Mouse (Mus musculus) spleen, postnatal 4 days (tissue): ENCODE data around the gene Dlg1.
"Not testable (repeated sequence)": the region's sequence is repeated elsewhere in the genome, so short reads cannot be mapped to it uniquely, and the experiment has no call there.

Source experiments
- DNase-seq, 2 experiments: peaks; one replicate each; pipeline ENCODE4 v3.0.0; 2022; ENCODE audit warnings: low spot score in 2 of 2

Gene Dlg1

GRCm38 (mm10) chr16:31655531-31655930 is 7.7 kb upstream of the Dlg1 start:
- DNase-seq = no peak

- no peak for DNase-seq
Observed at GRCm38 (mm10) chr16:31657502-31657901, 5.7 kb upstream of the Dlg1 start.

- DNase-seq = no peak
Observed at GRCm38 (mm10) chr16:31658539-31659334, 4.5 kb upstream of the Dlg1 start.

DNA sequence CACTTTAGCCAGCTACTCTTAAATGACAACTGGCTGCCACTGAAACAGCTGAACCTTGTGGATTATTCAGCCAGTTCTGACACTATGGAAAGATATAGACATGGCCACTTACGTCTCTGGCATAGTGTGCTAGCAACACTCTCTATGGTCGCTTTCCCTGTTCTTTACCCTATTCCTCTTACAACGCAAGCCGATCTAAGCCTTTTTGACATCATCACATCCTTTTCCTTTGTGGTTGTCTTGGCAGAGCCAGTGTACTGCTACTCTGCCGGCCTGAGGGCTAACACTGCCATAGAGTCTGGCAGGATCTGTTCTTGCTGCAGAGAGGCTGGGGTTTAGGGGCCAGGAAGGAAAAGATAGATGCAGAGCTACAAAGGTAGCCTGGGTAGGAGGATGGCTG is 3.8 kb upstream of the Dlg1 start:
- no peak for DNase-seq

GRCm38 (mm10) chr16:31662556-31663378 is 476 bp upstream of the Dlg1 start:
- DNase-seq = no peak

DNA sequence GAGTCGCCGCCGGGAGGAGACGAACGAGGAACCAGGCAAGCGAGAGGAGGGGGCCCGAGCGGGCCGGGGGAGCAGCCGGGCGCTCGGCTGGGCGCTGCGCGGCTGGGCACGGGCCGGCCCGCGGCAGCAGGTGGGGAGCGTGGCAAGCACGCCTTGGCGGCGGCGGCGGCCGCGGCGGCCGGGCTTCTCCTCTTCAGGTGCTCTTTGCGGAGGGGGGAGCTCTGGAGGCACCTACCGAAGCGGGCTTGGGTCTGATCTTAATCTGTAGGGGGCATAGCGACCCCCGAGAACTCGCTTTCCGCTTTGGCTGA is 999 bp downstream of the Dlg1 start:
- DNase-seq = no peak

GRCm38 (mm10) chr16:31672202-31672601 is 9.0 kb downstream of the Dlg1 start:
- no peak for DNase-seq

DNA sequence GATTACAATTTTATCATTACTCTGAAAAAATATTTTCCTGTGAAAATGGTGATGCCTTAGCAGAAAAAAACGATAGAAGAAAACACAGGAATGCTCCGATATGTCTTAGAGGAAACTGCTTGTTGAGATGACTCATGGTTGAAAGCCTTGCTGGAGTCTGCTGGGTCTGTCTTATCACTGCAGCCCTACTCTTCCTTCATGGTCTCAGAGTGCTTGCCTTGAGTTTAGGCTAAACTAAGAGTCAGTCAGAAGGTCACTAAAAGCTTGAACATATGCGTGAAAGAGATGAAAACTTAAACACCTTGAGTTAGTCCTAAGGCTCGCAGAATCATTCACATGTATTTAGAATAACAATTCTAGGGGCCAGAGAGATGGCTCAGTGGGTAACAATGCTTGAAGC is 14.2 kb downstream of the Dlg1 start:
- DNase-seq = no peak

GRCm38 (mm10) chr16:31682291-31682690 is 19.0 kb downstream of the Dlg1 start:
- no peak for DNase-seq

- DNase-seq = no peak
Observed at GRCm38 (mm10) chr16:31683670-31684430, 20.6 kb downstream of the Dlg1 start.

- DNase-seq = no peak
Observed at GRCm38 (mm10) chr16:31684771-31685170, 21.5 kb downstream of the Dlg1 start.

- no peak for DNase-seq
Observed at GRCm38 (mm10) chr16:31687766-31688165, 24.5 kb downstream of the Dlg1 start.

GRCm38 (mm10) chr16:31695286-31696020 is 32.2 kb downstream of the Dlg1 start:
- DNase-seq = no peak

DNA sequence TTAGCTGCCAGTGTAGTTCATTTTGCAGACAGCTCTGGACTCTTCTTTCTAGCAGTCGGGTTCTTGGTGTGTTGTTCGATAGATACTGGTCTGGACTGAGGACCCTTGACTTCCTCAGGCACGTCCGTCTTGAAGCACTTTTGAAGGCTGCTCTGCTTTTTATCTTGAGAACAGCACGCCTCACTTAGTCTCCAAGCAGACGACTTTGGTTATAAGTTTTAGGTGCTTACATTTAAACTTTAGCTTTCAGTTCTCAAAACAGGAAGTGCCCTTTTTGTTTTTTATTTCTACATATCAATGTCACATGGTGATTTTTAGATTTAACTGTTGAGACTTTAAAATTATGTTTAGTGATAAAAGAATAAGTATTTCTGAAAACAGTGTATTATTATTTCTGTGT is 33.1 kb downstream of the Dlg1 start:
- DNase-seq = no peak

DNA sequence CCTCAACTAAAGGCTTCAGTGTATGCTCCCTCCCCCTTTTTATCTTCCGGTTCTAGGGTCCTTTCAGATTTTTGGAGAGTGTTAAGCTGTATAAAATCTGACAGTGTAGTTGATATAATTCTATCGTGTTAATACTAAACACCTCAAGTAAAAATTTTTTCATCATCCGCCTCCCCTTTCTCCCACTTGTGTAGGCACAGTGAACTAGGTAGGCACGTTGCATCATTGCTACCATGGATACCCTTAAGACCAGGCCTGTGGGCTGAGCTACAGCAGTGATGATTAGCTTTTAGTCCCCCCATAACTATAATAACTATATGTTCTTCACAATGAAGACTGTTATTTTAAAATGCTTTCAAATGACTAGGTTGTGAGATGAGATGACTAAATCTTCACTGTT is 34.1 kb downstream of the Dlg1 start:
- no peak for DNase-seq

DNA sequence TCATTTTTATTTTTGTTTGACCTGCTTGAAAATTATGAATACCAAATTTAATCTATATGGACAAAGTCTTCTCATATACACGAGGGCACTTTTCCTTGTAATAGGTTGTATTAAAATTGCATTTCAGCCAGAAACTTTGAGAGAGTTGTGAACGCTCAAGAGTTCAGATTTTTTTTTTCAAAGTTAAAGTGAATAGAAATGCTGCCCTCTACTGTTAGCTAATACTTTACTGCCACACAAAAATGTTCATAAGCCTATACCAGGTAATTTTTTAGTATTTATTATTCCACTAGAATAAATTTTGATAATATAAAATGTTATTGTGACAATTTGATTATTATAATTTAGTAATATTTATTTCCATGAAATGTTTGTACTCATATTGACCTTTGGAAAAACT is 42.0 kb downstream of the Dlg1 start:
- DNase-seq = no peak

GRCm38 (mm10) chr16:31705904-31706303 is 42.7 kb downstream of the Dlg1 start:
- DNase-seq = no peak

DNA sequence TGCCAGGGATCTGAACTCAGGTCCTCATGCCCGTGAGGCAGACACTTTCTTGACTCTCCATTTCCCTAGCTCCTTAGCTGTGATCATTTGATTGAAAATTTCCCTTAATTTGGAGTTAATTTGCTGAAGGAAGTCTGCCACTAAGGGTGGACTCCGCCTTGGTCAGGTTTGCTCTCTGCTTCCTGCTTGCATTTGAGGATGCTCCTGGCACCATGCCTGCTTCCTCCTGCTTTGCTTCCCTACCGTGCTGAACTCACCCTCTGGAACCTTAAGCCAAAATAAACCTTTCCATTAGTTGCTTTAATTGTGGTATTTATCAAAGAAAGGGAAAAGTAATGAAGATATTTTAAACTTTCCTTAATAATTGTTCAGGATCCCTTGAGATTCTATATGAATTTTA is 44.1 kb downstream of the Dlg1 start:
- no peak for DNase-seq

- no peak for DNase-seq
Observed at GRCm38 (mm10) chr16:31722991-31723390, 59.7 kb downstream of the Dlg1 start.

DNA sequence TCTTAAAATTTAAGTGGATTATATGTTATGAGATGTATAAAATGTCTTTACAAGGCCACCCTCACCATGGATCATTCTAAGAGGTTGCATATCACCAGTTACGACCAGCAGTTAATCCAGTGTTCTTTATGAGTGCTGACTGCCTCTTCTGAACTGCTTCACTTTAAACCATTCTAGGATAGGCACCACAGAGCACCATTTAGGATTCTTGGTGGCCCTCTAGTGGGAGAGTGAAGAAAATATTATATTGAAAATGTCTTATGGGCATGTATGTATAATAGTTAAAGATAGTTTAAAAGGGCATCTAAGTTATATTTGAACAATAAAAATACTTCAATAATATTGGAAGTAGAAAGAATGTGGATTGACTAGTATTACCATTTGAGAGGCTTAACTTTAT is 60.9 kb downstream of the Dlg1 start:
- DNase-seq = no peak

DNA sequence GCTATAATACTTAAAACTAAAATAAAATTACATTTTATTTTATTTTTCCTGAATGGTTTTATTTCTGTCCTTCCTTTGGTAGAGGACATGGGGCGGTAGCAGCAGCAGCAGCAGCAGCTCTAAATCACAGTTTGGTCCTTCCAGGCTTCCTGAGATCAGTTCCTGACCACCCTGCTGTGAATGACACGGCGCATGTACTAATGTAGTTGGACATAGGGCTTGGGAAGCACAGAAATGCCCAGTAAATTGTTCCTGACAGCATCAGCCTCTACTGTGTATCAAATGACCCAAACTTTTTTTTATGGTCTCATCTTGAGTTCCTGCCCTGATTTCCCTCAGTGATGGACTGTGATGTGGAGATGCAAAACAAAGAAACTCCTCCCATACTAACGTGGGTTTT is 61.6 kb downstream of the Dlg1 start:
- DNase-seq = no peak

DNA sequence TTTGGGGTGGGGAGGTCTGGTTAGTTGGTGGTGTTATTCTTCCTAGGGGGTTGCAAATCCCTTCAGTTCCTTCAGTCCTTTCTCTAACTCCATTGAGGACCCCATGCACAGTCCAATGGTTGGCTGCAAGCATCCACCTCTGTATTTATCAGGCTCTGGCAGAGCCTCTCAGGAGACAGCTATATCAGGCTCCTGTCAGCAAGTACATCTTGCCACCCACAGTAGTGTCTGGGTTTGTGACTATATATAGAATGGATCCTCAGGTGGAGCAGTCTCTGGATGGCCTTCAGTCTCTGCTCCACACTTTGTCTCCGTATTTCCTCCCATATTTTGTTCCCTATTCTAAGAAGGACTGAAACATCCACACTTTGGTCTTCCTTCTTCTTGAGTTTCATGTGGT is 67.7 kb downstream of the Dlg1 start:
- DNase-seq = not testable (repeated sequence)
